Mouse (Mus musculus): ENCODE measurements around the gene Mrm1. TPM values are rescaled to one million over a fixed set of nuclear protein-coding genes. Genes with fewer than 3 reads are reported as not detected.

Gene Mrm1
- polyA plus RNA-seq, 1 experiment from 2014 or later = 19.7 TPM

- no peak overlapping the region for H3K9ac ChIP-seq
- WGBS = 77% methylated on average over 4 of the region's 4 CpGs
- H3K4me1 ChIP-seq (replicated peaks) = no peaks in the 10 kb centered on the region
- H3K36me3 ChIP-seq = no peaks in the 10 kb centered on the region
- H3K27me3 ChIP-seq = no peaks in the 10 kb centered on the region; the same call in 1 of the 2 replicates
- H3K4me3 ChIP-seq = no peak overlapping the region
- no peak overlapping the region for H3K4me2 ChIP-seq
- H3K27ac ChIP-seq = no peak overlapping the region
- H3K9me3 ChIP-seq (replicated peaks) = no peaks in the 10 kb centered on the region
- no peak for ATAC-seq (replicated peaks; ENCODE audit: insufficient number of reproducible peaks, insufficient read depth, low FRiP score, low read depth)
Measured at GRCm38 (mm10) chr11:84804373-84804772, 14.9 kb downstream of the Mrm1 start.

GRCm38 (mm10) chr11:84797627-84798353 is 21.5 kb downstream of the Mrm1 start:
- 17% methylated on average over 21 of the region's 21 CpGs for WGBS
- peaks cover 3% of the 10 kb centered on the region for H3K4me1 ChIP-seq (replicated peaks)
- 0 out of 2 replicates have a peak, but pooled peaks have one; percentile 18 for ATAC-seq (replicated peaks; ENCODE audit: insufficient number of reproducible peaks, insufficient read depth, low FRiP score, low read depth)
- no peaks in the 10 kb centered on the region for H3K9me3 ChIP-seq (replicated peaks)
- no peak overlapping the region for H3K9ac ChIP-seq
- H3K27ac ChIP-seq = no peak overlapping the region
- H3K27me3 ChIP-seq = peaks cover 16% of the 10 kb centered on the region
- no peak overlapping the region for H3K4me3 ChIP-seq
- no peaks in the 10 kb centered on the region for H3K36me3 ChIP-seq
- no peak overlapping the region for H3K4me2 ChIP-seq

- no peak for ATAC-seq (replicated peaks; ENCODE audit: insufficient number of reproducible peaks, insufficient read depth, low FRiP score, low read depth)
- 44% methylated on average over 10 of the region's 10 CpGs for WGBS
Measured at GRCm38 (mm10) chr11:84797026-84797425, 22.3 kb downstream of the Mrm1 start.

GRCm38 (mm10) chr11:84794496-84795113 is 24.7 kb downstream of the Mrm1 start:
- WGBS = 7% methylated on average over 17 of the region's 17 CpGs
- H3K9ac ChIP-seq = no peak overlapping the region
- H3K9me3 ChIP-seq (replicated peaks) = no peaks in the 10 kb centered on the region
- peak; percentile 68 for ATAC-seq (replicated peaks; ENCODE audit: insufficient number of reproducible peaks, insufficient read depth, low FRiP score, low read depth)
- H3K4me2 ChIP-seq = no peak overlapping the region
- H3K27ac ChIP-seq = no peak overlapping the region
- H3K4me1 ChIP-seq (replicated peaks) = peaks cover 3% of the 10 kb centered on the region
- no peak overlapping the region for H3K4me3 ChIP-seq
- H3K36me3 ChIP-seq = no peaks in the 10 kb centered on the region
- peaks cover 16% of the 10 kb centered on the region for H3K27me3 ChIP-seq

More at GRCm38 (mm10) chr11:84797026-84797425, 22.3 kb downstream of the Mrm1 start:
- no peak overlapping the region for H3K4me2 ChIP-seq
- H3K9ac ChIP-seq = no peak overlapping the region
- H3K36me3 ChIP-seq = no peaks in the 10 kb centered on the region
- no peaks in the 10 kb centered on the region for H3K9me3 ChIP-seq (replicated peaks)
- H3K27ac ChIP-seq = no peak overlapping the region
- peaks cover 3% of the 10 kb centered on the region for H3K4me1 ChIP-seq (replicated peaks)
- H3K27me3 ChIP-seq = peaks cover 16% of the 10 kb centered on the region
- H3K4me3 ChIP-seq = no peak overlapping the region

- Histone ChIP-seq H3K9me3 (replicated peaks) (no peaks in the 10 kb centered on the region), H3K27ac (no peak overlapping the region)
- ATAC-seq (replicated peaks; ENCODE audit: insufficient number of reproducible peaks, insufficient read depth, low FRiP score, low read depth) = no peak
Measured at GRCm38 (mm10) chr11:84793545-84793944, 25.8 kb downstream of the Mrm1 start.

GRCm38 (mm10) chr11:84790383-84790782 is 28.9 kb downstream of the Mrm1 start:
- H3K9me3 ChIP-seq (replicated peaks) = no peaks in the 10 kb centered on the region
- no peak for ATAC-seq (replicated peaks; ENCODE audit: insufficient number of reproducible peaks, insufficient read depth, low FRiP score, low read depth)
- 53% methylated on average over 6 of the region's 6 CpGs for WGBS

More at GRCm38 (mm10) chr11:84793545-84793944, 25.8 kb downstream of the Mrm1 start:
- H3K9ac ChIP-seq = no peak overlapping the region
- peaks cover 19% of the 10 kb centered on the region for H3K27me3 ChIP-seq
- no peaks in the 10 kb centered on the region for H3K36me3 ChIP-seq
- H3K4me1 ChIP-seq (replicated peaks) = peaks cover 3% of the 10 kb centered on the region
- no peak overlapping the region for H3K4me2 ChIP-seq
- H3K4me3 ChIP-seq = no peak overlapping the region

GRCm38 (mm10) chr11:84780143-84780870 is 39.0 kb downstream of the Mrm1 start:
- Histone ChIP-seq H3K36me3 (no peaks in the 10 kb centered on the region), H3K4me2 (no peak overlapping the region), H3K9ac (no peak overlapping the region), H3K9me3 (replicated peaks) (no peaks in the 10 kb centered on the region), H3K27me3 (peaks cover 32% of the 10 kb centered on the region), H3K4me1 (replicated peaks) (peaks cover 8% of the 10 kb centered on the region), H3K4me3 (no peak overlapping the region), H3K27ac (no peak overlapping the region)
- WGBS = 8% methylated on average over 19 of the region's 19 CpGs
- no peak for ATAC-seq (replicated peaks; ENCODE audit: insufficient number of reproducible peaks, insufficient read depth, low FRiP score, low read depth)

More at GRCm38 (mm10) chr11:84790383-84790782, 28.9 kb downstream of the Mrm1 start:
- Histone ChIP-seq H3K36me3 (no peaks in the 10 kb centered on the region), H3K27ac (no peak overlapping the region), H3K4me2 (no peak overlapping the region), H3K4me3 (no peak overlapping the region), H3K9ac (no peak overlapping the region), H3K27me3 (peaks cover 5% of the 10 kb centered on the region), H3K4me1 (replicated peaks) (peaks cover 3% of the 10 kb centered on the region)

- Histone ChIP-seq H3K27ac (no peak overlapping the region), H3K9ac (no peak overlapping the region), H3K4me1 (replicated peaks) (peaks cover 5% of the 10 kb centered on the region), H3K36me3 (no peaks in the 10 kb centered on the region), H3K9me3 (replicated peaks) (no peaks in the 10 kb centered on the region), H3K27me3 (peaks cover 23% of the 10 kb centered on the region), H3K4me3 (no peak overlapping the region), H3K4me2 (no peak overlapping the region)
- 3% methylated on average over 4 of the region's 4 CpGs for WGBS
- no peak for ATAC-seq (replicated peaks; ENCODE audit: insufficient number of reproducible peaks, insufficient read depth, low FRiP score, low read depth)
Measured at GRCm38 (mm10) chr11:84775560-84775959, 43.8 kb downstream of the Mrm1 start.

- 66% methylated on average over 13 of the region's 13 CpGs for WGBS
- no peak overlapping the region for H3K9ac ChIP-seq
- H3K4me3 ChIP-seq = no peak overlapping the region
- H3K27me3 ChIP-seq = peaks cover 17% of the 10 kb centered on the region; the same call in 1 of the 2 replicates
- H3K4me2 ChIP-seq = no peak overlapping the region
- H3K27ac ChIP-seq = no peak overlapping the region
- H3K9me3 ChIP-seq (replicated peaks) = no peaks in the 10 kb centered on the region
- ATAC-seq (replicated peaks; ENCODE audit: insufficient number of reproducible peaks, insufficient read depth, low FRiP score, low read depth) = no peak
- H3K36me3 ChIP-seq = no peaks in the 10 kb centered on the region
- H3K4me1 ChIP-seq (replicated peaks) = peaks cover 4% of the 10 kb centered on the region; the same call in 1 of the 2 replicates
Measured at GRCm38 (mm10) chr11:84774870-84775514, 44.3 kb downstream of the Mrm1 start.

GRCm38 (mm10) chr11:84767898-84768297 is 51.4 kb downstream of the Mrm1 start:
- no peaks in the 10 kb centered on the region for H3K9me3 ChIP-seq (replicated peaks)
- H3K27ac ChIP-seq = no peak overlapping the region
- H3K4me2 ChIP-seq = no peak overlapping the region
- WGBS = 45% methylated on average over 6 of the region's 6 CpGs
- H3K9ac ChIP-seq = no peak overlapping the region
- H3K4me3 ChIP-seq = no peak overlapping the region
- H3K4me1 ChIP-seq (replicated peaks) = peaks cover 20% of the 10 kb centered on the region
- H3K27me3 ChIP-seq = peaks cover 10% of the 10 kb centered on the region
- ATAC-seq (replicated peaks; ENCODE audit: insufficient number of reproducible peaks, insufficient read depth, low FRiP score, low read depth) = no peak
- no peaks in the 10 kb centered on the region for H3K36me3 ChIP-seq

GRCm38 (mm10) chr11:84765125-84765524 is 54.2 kb downstream of the Mrm1 start:
- no peaks in the 10 kb centered on the region for H3K36me3 ChIP-seq
- H3K27ac ChIP-seq = peak overlapping the region; percentile 72
- peaks cover 10% of the 10 kb centered on the region for H3K27me3 ChIP-seq
- H3K4me3 ChIP-seq = no peak overlapping the region
- no peaks in the 10 kb centered on the region for H3K9me3 ChIP-seq (replicated peaks)
- peak; percentile 38; the same call in 1 of the 2 replicates for ATAC-seq (replicated peaks; ENCODE audit: insufficient number of reproducible peaks, insufficient read depth, low FRiP score, low read depth)
- peaks cover 27% of the 10 kb centered on the region for H3K4me1 ChIP-seq (replicated peaks)
- 15% methylated on average over 5 of the region's 5 CpGs for WGBS
- peak overlapping the region; percentile 64 for H3K4me2 ChIP-seq
- H3K9ac ChIP-seq = peak overlapping the region; percentile 7; the same call in 1 of the 2 replicates

All from heart, embryonic 15.5 days (tissue).